Mouse (Mus musculus) ES-E14 (cell line): ENCODE measurements at regions not wholly inside any gene's neighbourhood (a gene's known extent, or its start where the extent isn't known, plus 50 kb on each side); places are given as distances from the start of the nearest gene placed in this dataset.

Source experiments
- DNase-seq: peaks from one replicate; pipeline ENCODE4 v3.0.0-alpha.2; 2013; ENCODE audit warnings: low read depth, low spot score
- H3K27ac ChIP-seq: 2 replicates; pipeline ENCODE4 v1.5.1; 2012; ENCODE audit warnings: low read depth, mild to moderate bottlenecking, low read length, moderate library complexity, mixed read lengths; ENCODE audit not compliant: poor library complexity, insufficient read depth, severe bottlenecking
- H3K36me3 ChIP-seq: 2 replicates; pipeline ENCODE4 v1.6.1; 2012; ENCODE audit warnings: mild to moderate bottlenecking, low read length, moderate library complexity, mixed read lengths; ENCODE audit not compliant: control insufficient read depth, poor library complexity, insufficient read depth, severe bottlenecking
- H3K4me1 ChIP-seq, 2 experiments: fragments of 150-350 bp in 1 of 2; sonication (generic) in 1 of 2; 2 replicates each; pipeline ENCODE4 v1.6.1; 2012; ENCODE audit warnings: low read length in 2 of 2, mild to moderate bottlenecking in 1 of 2, mixed read lengths in 1 of 2; ENCODE audit not compliant: control insufficient read depth in 2 of 2, insufficient read depth in 2 of 2, poor library complexity in 1 of 2
- H3K4me3 ChIP-seq, 2 experiments: fragments of 150-350 bp in 1 of 2; sonication (generic) in 1 of 2; 2 replicates each; pipeline ENCODE4 v1.5.1; 2012; ENCODE audit warnings: low read length in 2 of 2, low read depth in 1 of 2, mild to moderate bottlenecking in 1 of 2, mixed read lengths in 1 of 2; ENCODE audit not compliant: insufficient read depth in 1 of 2, poor library complexity in 1 of 2, severe bottlenecking in 1 of 2
- H3K9ac ChIP-seq: 2 replicates; pipeline ENCODE4 v1.6.1; 2012; ENCODE audit warnings: low read depth, mild to moderate bottlenecking, low read length, mixed read lengths; ENCODE audit not compliant: poor library complexity, insufficient read depth, severe bottlenecking
- H3K9me3 ChIP-seq: fragments of 150-350 bp; sonication (generic); 2 replicates; pipeline ENCODE4 v1.6.1; 2012; ENCODE audit warnings: low read depth, mild to moderate bottlenecking, low read length; ENCODE audit not compliant: control insufficient read depth, insufficient read depth
- CHD2 ChIP-seq: IDR thresholded peaks from 2 replicates; pipeline ENCODE4 v1.6.1; 2014; ENCODE audit warnings: mild to moderate bottlenecking, low read depth, low read length, inconsistent platforms
- HCFC1 ChIP-seq: IDR thresholded peaks from 2 replicates; pipeline ENCODE4 v1.6.1; 2012; ENCODE audit warnings: low read length, inconsistent platforms, borderline replicate concordance; ENCODE audit not compliant: insufficient read depth
- MAFK ChIP-seq: IDR thresholded peaks from 2 replicates; pipeline ENCODE4 v1.6.1; 2014; ENCODE audit warnings: mild to moderate bottlenecking, low read depth, low read length, inconsistent platforms; ENCODE audit not compliant: insufficient read depth
- ZC3H11A ChIP-seq: IDR thresholded peaks from 2 replicates; pipeline ENCODE4 v1.6.1; 2012; ENCODE audit warnings: low read depth, mild to moderate bottlenecking, inconsistent platforms, low read length, borderline replicate concordance
- ZNF384 ChIP-seq: IDR thresholded peaks from 2 replicates; pipeline ENCODE4 v1.6.1; 2012; ENCODE audit warnings: low read depth, low read length, inconsistent platforms
- in situ Hi-C, 2 experiments: fragments of 600-800 bp; cut with MboI; formaldehyde crosslinking; loops; one replicate each; pipeline ENCODE4 v1.15.1; 2025; ENCODE audit warnings: low sequenced_read_pairs in 2 of 2, inconsistent platforms in 1 of 2; ENCODE audit not compliant: unreplicated experiment in 2 of 2

DNA sequence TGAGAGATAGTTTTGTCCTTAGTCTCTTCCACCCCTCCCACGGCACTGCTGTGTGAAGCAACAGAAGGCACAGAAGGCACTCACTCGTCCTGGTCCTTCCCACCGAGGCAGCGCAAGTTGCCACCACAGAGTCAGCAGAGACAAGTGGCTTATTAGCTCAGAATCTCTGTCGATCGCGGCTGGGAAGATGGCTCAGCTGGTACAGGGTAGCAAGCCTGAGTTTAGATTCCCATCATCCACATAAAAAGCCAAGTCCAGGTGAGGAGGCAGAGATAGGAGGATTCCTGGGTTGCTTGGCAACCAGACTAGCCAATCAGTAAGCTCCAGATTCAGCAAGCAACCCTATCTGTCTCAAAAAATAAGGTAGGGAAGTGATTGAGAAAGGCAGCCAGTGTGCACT, 55.0 kb upstream of the Zfp706 start:
- TF ChIP-seq HCFC1, result no peak
- no peak for DNase-seq
- H3K9ac ChIP-seq, result no peak overlapping the region
- no peaks in the 10 kb centered on the region for H3K36me3 ChIP-seq
- in situ Hi-C loops, result no loop called here
- H3K4me3 ChIP-seq, result no peak overlapping the region
- no peaks in the 10 kb centered on the region for H3K9me3 ChIP-seq
- peaks cover 0 to 6% of the 10 kb centered on the region in 2 experiments; a peak in 2 of 4 replicates for H3K4me1 ChIP-seq
- H3K27ac ChIP-seq, result no peak overlapping the region

DNA sequence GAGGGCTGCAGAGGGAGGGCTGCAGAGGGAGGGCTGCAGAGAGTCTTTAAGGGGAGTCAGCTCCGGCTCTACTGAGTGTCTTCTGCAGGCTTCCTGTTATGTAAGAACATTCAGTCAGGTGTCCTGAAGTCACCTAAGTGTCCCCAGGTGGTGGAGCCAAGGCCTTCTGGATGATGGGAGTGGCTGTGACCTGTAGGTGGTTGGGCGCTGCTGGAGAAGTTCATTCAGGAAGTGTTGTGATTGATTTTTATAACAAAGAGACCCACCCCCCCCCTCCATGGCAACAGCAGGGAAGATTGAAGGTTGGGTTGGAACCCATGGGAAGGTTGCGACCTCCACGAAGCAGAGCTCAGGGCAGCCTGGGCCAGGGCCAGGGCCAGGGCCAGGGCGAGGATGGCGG, 53.9 kb upstream of the Zfp706 start:
- H3K4me1 ChIP-seq, result peaks cover 0 to 6% of the 10 kb centered on the region in 2 experiments; a peak in 2 of 4 replicates
- no peak for DNase-seq
- in situ Hi-C loops, result no loop called here
- no peak overlapping the region for H3K9ac ChIP-seq
- H3K36me3 ChIP-seq, result no peaks in the 10 kb centered on the region
- H3K4me3 ChIP-seq, result no peak overlapping the region
- no peak for TF ChIP-seq HCFC1
- TF ChIP-seq ZNF384, result no peak
- TF ChIP-seq ZC3H11A, result no peak
- no peak for TF ChIP-seq MAFK
- no peak for TF ChIP-seq CHD2
- no peaks in the 10 kb centered on the region for H3K9me3 ChIP-seq
- no peak overlapping the region for H3K27ac ChIP-seq

DNA sequence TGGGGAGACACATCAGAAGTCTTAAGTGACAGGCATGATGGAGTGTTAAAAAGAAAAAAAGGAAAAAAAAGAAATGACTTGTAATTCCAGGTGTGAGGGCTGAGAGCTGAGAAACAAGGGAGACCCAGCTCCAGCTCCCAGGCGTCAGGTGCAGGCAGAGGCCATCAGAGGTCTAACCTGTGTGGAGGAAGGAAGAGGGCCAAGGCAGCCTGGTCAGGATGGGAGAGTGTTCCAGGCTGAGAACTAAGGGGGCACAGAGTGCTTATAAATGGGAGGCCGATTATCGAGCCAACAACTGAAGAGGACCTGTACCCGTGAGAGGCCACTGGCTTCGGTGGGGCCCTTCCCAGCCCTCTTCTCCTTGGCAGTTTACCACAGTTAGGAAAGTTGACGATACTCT, 53.3 kb upstream of the Zfp706 start:
- no peak for DNase-seq
- H3K36me3 ChIP-seq, result no peaks in the 10 kb centered on the region
- H3K4me3 ChIP-seq, result no peak overlapping the region
- in situ Hi-C loops, result no loop called here
- no peak for TF ChIP-seq MAFK
- no peak for TF ChIP-seq HCFC1
- H3K4me1 ChIP-seq, result peaks cover 0 to 6% of the 10 kb centered on the region in 2 experiments; a peak in 2 of 4 replicates
- H3K9me3 ChIP-seq, result no peaks in the 10 kb centered on the region
- peak overlapping the region; percentile 5; the same call in 1 of the 2 replicates for H3K27ac ChIP-seq
- H3K9ac ChIP-seq, result no peak overlapping the region
